Mouse (Mus musculus) neural tube, embryonic 11.5 days (tissue): ENCODE measurements at regions not wholly inside any gene's neighbourhood (a gene's known extent, or its start where the extent isn't known, plus 50 kb on each side); places are given as distances from the start of the nearest gene placed in this dataset.
A peak's percentile ranks its signal among the peaks of the same experiment; 100 is the strongest.

ENCODE experiments used
- ATAC-seq: fragments of 200-750 bp; cut with Nextera tagmentation; 2 replicates; pipeline ENCODE4 v1.8.0; 2017; ENCODE audit warnings: moderate number of reproducible peaks, mild to moderate bottlenecking, moderate TSS enrichment, moderate library complexity; ENCODE audit not compliant: insufficient read depth, low FRiP score, low TSS enrichment
- DNase-seq: peaks from one replicate; pipeline ENCODE4 v3.0.0-alpha.2; 2015; ENCODE audit warnings: low spot score
- H3K27ac ChIP-seq: fragments of 300-500 bp; sonication (generic); 2 replicates; pipeline ENCODE4 v1.5.1; 2014; ENCODE audit warnings: low read depth, mild to moderate bottlenecking, low read length
- H3K27me3 ChIP-seq: fragments of 300-500 bp; sonication (generic); 2 replicates; pipeline ENCODE4 v1.6.1; 2014; ENCODE audit warnings: mild to moderate bottlenecking, low read length, mixed read lengths; ENCODE audit not compliant: control insufficient read depth, insufficient read depth
- H3K36me3 ChIP-seq: fragments of 300-500 bp; sonication (generic); 2 replicates; pipeline ENCODE4 v1.6.1; 2014; ENCODE audit warnings: mild to moderate bottlenecking, low read length, moderate library complexity, mixed read lengths; ENCODE audit not compliant: control insufficient read depth, insufficient read depth
- H3K4me1 ChIP-seq: fragments of 300-500 bp; sonication (generic); 2 replicates; pipeline ENCODE4 v1.6.1; 2014; ENCODE audit warnings: low read length, mixed read lengths; ENCODE audit not compliant: control insufficient read depth, insufficient read depth
- H3K4me2 ChIP-seq: fragments of 300-500 bp; sonication (generic); 2 replicates; pipeline ENCODE4 v1.6.1; 2014; ENCODE audit warnings: low read depth, mild to moderate bottlenecking, moderate library complexity
- H3K4me3 ChIP-seq: fragments of 300-500 bp; sonication (generic); 2 replicates; pipeline ENCODE4 v1.5.1; 2014; ENCODE audit warnings: low read depth, low read length
- H3K9ac ChIP-seq: fragments of 300-500 bp; sonication (generic); 2 replicates; pipeline ENCODE4 v1.6.1; 2014; ENCODE audit warnings: mild to moderate bottlenecking, low read length
- H3K9me3 ChIP-seq: fragments of 300-500 bp; sonication (generic); 2 replicates; pipeline ENCODE4 v1.6.1; 2016; ENCODE audit warnings: low read length; ENCODE audit not compliant: control insufficient read depth
- WGBS: fragments of 180-500 bp; shearing (Covaris S2); extraction: QIAGEN DNeasy Blood & Tissue Kit; methylation state at CpG from one replicate; pipeline ENCODE4 v1.1.7; 2014; 5-methylcytosine and 5-hydroxymethylcytosine counted together

DNA sequence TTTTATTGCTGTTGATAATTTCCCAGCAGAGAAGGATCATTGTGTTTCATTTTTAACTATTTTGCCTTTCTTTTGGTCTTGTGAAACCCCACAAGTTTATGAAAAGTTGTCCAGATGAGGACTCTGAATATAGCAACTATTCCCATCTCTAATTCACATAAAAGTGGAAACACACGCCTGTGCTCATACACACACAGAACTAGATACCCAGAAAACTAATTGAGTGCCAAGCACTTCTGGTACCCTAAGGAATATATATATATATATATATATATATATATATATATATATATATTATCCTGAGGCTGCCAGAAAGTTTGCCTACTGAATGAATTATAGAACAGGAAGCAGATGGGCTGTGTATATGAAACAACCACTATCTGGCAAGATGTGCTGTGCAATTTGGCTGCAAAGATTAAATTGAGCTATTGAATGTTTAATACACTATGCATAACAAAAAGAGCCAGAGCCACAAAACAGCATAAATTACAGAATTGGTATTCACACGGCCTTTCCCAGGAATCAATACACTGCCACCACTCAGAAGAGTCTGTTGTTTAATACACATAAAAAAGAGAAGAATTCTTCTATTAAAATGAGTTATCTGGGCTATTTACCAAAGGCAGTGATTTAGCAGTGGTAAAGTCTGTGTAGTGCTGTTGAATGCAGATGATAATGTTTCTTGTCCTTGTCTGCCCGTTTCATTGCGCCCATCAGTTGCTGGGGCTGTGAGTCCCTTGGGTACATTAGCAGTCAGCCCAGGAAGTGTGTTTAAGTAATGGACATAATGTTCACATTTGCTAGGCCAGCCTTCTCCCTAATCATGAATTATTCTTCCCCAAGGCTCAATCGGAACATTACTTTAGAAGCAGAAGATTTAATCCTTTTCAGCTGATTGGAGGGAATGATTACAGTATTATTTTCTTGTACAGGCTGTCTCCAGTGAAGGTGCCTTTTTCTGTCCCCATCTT lies 82.3 kb upstream of the Gm11232 start:
- 52% methylated on average over 5 of the region's 5 CpGs for WGBS
- no peak overlapping the region for H3K4me3 ChIP-seq
- ATAC-seq: peak; percentile 74

DNA sequence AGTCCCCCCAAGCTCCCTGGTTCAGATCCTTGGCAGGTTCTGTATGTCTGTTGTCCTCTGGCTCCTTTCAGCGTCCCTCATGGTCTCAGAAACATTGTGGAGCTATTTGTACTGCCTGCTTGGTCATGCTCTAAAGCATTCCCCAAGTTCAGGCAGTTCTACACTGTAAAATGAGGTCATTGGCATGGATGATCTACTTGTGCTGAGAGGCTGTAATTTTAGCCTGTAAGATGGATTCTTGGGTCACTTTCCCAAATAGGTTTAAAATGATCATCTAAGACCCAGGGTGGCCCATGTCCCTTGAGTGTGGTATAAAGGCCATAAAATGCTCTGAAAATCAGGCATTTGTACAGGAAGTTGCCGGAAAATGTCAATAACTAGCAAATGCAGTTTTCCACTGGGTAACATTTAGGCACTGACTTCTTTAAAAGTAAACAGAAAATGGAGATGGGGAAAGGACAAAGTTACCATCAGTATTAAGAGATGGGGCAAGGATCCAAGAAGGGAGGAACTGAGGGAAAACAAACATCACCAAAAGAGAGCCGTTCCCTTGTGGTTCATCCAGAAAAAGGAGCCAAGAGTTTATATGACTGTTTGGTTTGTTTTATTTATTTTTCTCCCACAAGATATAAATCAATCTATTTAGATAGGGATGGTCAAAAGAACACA lies 81.5 kb upstream of the Gm11232 start:
- ATAC-seq (no peak), DNase-seq (no peak)
- Histone ChIP-seq H3K4me3 (no peak overlapping the region), H3K4me1 (no peaks in the 10 kb centered on the region; the same call in 1 of the 2 replicates), H3K27ac (no peak overlapping the region), H3K9me3 (no peaks in the 10 kb centered on the region), H3K27me3 (no peaks in the 10 kb centered on the region), H3K9ac (no peak overlapping the region), H3K4me2 (no peak overlapping the region), H3K36me3 (no peaks in the 10 kb centered on the region)
- 68% methylated on average over 3 of the region's 3 CpGs for WGBS

More for the DNA sequence above, 82.3 kb upstream of the Gm11232 start:
- Histone ChIP-seq H3K9ac (no peak overlapping the region), H3K27ac (no peak overlapping the region), H3K36me3 (no peaks in the 10 kb centered on the region), H3K4me2 (no peak overlapping the region), H3K4me1 (no peaks in the 10 kb centered on the region; the same call in 1 of the 2 replicates), H3K9me3 (no peaks in the 10 kb centered on the region), H3K27me3 (no peaks in the 10 kb centered on the region)
- peak; percentile 45 for DNase-seq

GRCm38 (mm10) chr4:71835737-71836136 lies 78.0 kb upstream of the Gm11232 start:
- Histone ChIP-seq H3K4me1 (no peaks in the 10 kb centered on the region), H3K27ac (no peak overlapping the region), H3K4me2 (no peak overlapping the region), H3K27me3 (no peaks in the 10 kb centered on the region), H3K36me3 (no peaks in the 10 kb centered on the region), H3K4me3 (no peak overlapping the region), H3K9ac (no peak overlapping the region), H3K9me3 (no peaks in the 10 kb centered on the region)
- no peak for ATAC-seq
- no peak for DNase-seq
- 71% methylated on average over 1 of the region's 1 CpGs for WGBS

DNA sequence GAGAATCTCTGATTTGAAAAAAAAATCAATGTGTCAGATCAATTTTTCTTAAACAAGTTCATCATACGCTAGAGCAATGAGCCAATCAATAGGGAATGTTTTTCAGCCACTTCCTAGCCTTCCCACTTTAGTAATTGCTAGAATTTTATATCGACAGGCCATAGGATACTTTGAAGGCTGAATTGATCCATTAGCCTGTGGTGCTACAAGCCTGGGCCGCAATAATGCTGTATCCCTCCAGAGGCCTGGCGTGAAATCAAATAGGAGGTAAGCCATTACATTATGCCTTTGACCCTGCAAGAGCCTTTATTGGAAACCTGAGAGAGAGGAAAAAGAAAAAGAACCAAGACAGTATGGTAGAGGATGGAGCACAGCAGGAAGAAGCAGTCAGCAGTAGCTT lies 53.7 kb upstream of the Gm11232 start:
- no peak overlapping the region for H3K27ac ChIP-seq
- no peaks in the 10 kb centered on the region for H3K4me1 ChIP-seq
- DNase-seq (no peak), ATAC-seq (no peak)
- no peak overlapping the region for H3K4me3 ChIP-seq
- H3K27me3 ChIP-seq: no peaks in the 10 kb centered on the region
- 75% methylated on average over 4 of the region's 4 CpGs for WGBS
- H3K4me2 ChIP-seq: no peak overlapping the region
- no peaks in the 10 kb centered on the region for H3K36me3 ChIP-seq
- no peak overlapping the region for H3K9ac ChIP-seq
- H3K9me3 ChIP-seq: no peaks in the 10 kb centered on the region

GRCm38 (mm10) chr4:71808271-71808670 lies 50.5 kb upstream of the Gm11232 start:
- Histone ChIP-seq H3K4me1 (no peaks in the 10 kb centered on the region), H3K9ac (no peak overlapping the region), H3K4me2 (no peak overlapping the region), H3K9me3 (no peaks in the 10 kb centered on the region), H3K36me3 (no peaks in the 10 kb centered on the region), H3K27me3 (no peaks in the 10 kb centered on the region), H3K27ac (no peak overlapping the region), H3K4me3 (no peak overlapping the region)
- WGBS: 41% methylated on average over 2 of the region's 2 CpGs
- ATAC-seq (no peak), DNase-seq (no peak)
